8 mouse cellular contexts compared by ENCODE assay signal in genomic region chr6:87812656-87813055, GRCm38 (mm10). TPM values are rescaled to one million over a fixed set of nuclear protein-coding genes. Genes with fewer than 3 reads are reported as not detected.
A peak's percentile ranks its signal among the peaks of the same experiment; 100 is the strongest.
DNase-seq lines count a peak whose midpoint lies in the region; ATAC-seq and TF ChIP-seq lines count a peak whose summit lies in the region.

No protein-coding gene starts in this region.

- TF ChIP-seq POLR2A in testis, adult 2 months (IDR thresholded peaks at IDR 0.05; ENCODE audit: control insufficient read depth, low read depth, low read length) = no peak

- H3K9ac ChIP-seq in heart, embryonic 15.5 days = peak overlapping the region; percentile 75; the same call in 1 of the 2 replicates
- H3K9ac ChIP-seq in liver, embryonic 13.5 days = peak overlapping the region; percentile 99

- H3K27me3 ChIP-seq in heart, embryonic 15.5 days = no peaks in the 10 kb centered on the region
- no peaks in the 10 kb centered on the region for H3K27me3 ChIP-seq in testis, adult 2 months (ENCODE audit: control insufficient read depth, insufficient read depth, low read length)
- no peaks in the 10 kb centered on the region for H3K27me3 ChIP-seq in liver, embryonic 13.5 days

- H3K9me3 ChIP-seq in heart, embryonic 15.5 days (replicated peaks) = no peaks in the 10 kb centered on the region
- no peaks in the 10 kb centered on the region for H3K9me3 ChIP-seq in liver, embryonic 13.5 days (replicated peaks)

- H3K4me3 ChIP-seq in heart, embryonic 15.5 days = peak overlapping the region; percentile 77
- H3K4me3 ChIP-seq in testis, adult 2 months (ENCODE audit: control insufficient read depth, low read depth, low read length) = peak overlapping the region; percentile 91; the same call in 1 of the 2 replicates
- peak overlapping the region; percentile 94 for H3K4me3 ChIP-seq in liver, embryonic 13.5 days (replicated peaks)

- H3K27ac ChIP-seq in heart, embryonic 15.5 days = peak overlapping the region; percentile 76
- H3K27ac ChIP-seq in testis, adult 2 months (ENCODE audit: control insufficient read depth, insufficient read depth, low read depth, low read length) = peak overlapping the region; percentile 80
- peak overlapping the region; percentile 98 for H3K27ac ChIP-seq in liver, embryonic 13.5 days

- H3K4me2 ChIP-seq in heart, embryonic 15.5 days = peak overlapping the region; percentile 80
- peak overlapping the region; percentile 85 for H3K4me2 ChIP-seq in liver, embryonic 13.5 days

- H3K4me1 ChIP-seq in heart, embryonic 15.5 days (replicated peaks) = peaks cover 19% of the 10 kb centered on the region
- peaks cover 12% of the 10 kb centered on the region for H3K4me1 ChIP-seq in testis, adult 2 months (ENCODE audit: control insufficient read depth, insufficient read depth, low read length)
- peaks cover 57% of the 10 kb centered on the region for H3K4me1 ChIP-seq in liver, embryonic 13.5 days (replicated peaks)

- no peak for ATAC-seq in heart, embryonic 15.5 days (replicated peaks; ENCODE audit: insufficient number of reproducible peaks, insufficient read depth, low FRiP score, low read depth)
- ATAC-seq in liver, embryonic 13.5 days (ENCODE audit: low read depth) = no peak

- WGBS in heart, embryonic 15.5 days = 89% methylated on average over 1 of the region's 1 CpGs
- WGBS in liver, embryonic 13.5 days (ENCODE audit: insufficient replicate concordance) = 100% methylated on average over 1 of the region's 1 CpGs

- no peak for TF ChIP-seq CTCF in testis, adult 2 months (IDR thresholded peaks at IDR 0.05; ENCODE audit: control insufficient read depth, insufficient read depth, insufficient replicate concordance, low read depth, low read length)

- intact Hi-C loops in heart, postnatal 14 days (cut with DNase I) = loop anchor here (5.0 kb wide), 1 partner anchor 50 kb away; no protein-coding TSS in a partner anchor

- H3K36me3 ChIP-seq in heart, embryonic 15.5 days = peaks cover 13% of the 10 kb centered on the region
- no peaks in the 10 kb centered on the region for H3K36me3 ChIP-seq in testis, adult 2 months (ENCODE audit: control insufficient read depth, insufficient read depth, low read length)
- H3K36me3 ChIP-seq in liver, embryonic 13.5 days = peaks cover 42% of the 10 kb centered on the region

- DNase-seq in heart, postnatal 14 days = no peak
- no peak for DNase-seq in testis, postnatal 14 days (ENCODE audit: low spot score)
- no peak for DNase-seq in liver, embryonic 13.5 days
- no peak for DNase-seq in adrenal gland, adult 2 months
- no peak for DNase-seq in B cell, adult 2 months
- no peak for DNase-seq in retina, postnatal 1 day

RNA-seq across cellular contexts. Expression of gene Rab43, which starts 0.7 kb away (rescaled TPM):
- 8.2 and 10.2 TPM in 2 replicates for polyA plus RNA-seq in heart, embryonic 15.5 days (2015; fragmentation: Nextera tagmentation; extraction: Ambion mirVana)
- 10 to 100 TPM; 16.7 to 17.4 TPM for total RNA-seq in heart, postnatal 14 days (2021)
- polyA plus RNA-seq in testis, adult 2 months (2012; rRNA removed) = 19.5 and 20.0 TPM in 2 replicates
- 20.6 and 24.1 TPM in 2 replicates for polyA plus RNA-seq in liver, embryonic 13.5 days (2015; fragmentation: Nextera tagmentation; extraction: Ambion mirVana)
- total RNA-seq in adrenal gland, adult 2 months (2021) = 10 to 100 TPM; 28.0 to 28.2 TPM
- 27.6 and 30.6 TPM in 2 replicates for polyA plus RNA-seq in adrenal gland, adult 2 months (2012; rRNA removed)

RNA-seq across cellular contexts. Expression of gene Gm45140, which starts 22.9 kb away (rescaled TPM):
- polyA plus RNA-seq in heart, embryonic 15.5 days (2015; fragmentation: Nextera tagmentation; extraction: Ambion mirVana) = 2.2 TPM in 2 replicates
- total RNA-seq in heart, postnatal 14 days (2021) = 1 to 10 TPM in 1 of 2 experiments, under 1 TPM in 1; 0.55 to 1.5 TPM
- 0.52 and 0.95 TPM in 2 replicates for polyA plus RNA-seq in testis, adult 2 months (2012; rRNA removed)
- polyA plus RNA-seq in liver, embryonic 13.5 days (2015; fragmentation: Nextera tagmentation; extraction: Ambion mirVana) = 3.5 and 5.8 TPM in 2 replicates
- total RNA-seq in adrenal gland, adult 2 months (2021) = 1 to 10 TPM; 2.5 TPM
- polyA plus RNA-seq in adrenal gland, adult 2 months (2012; rRNA removed) = 0.02 and 0.15 TPM in 2 replicates

RNA-seq across cellular contexts. Expression of gene Isy1, which starts 25.9 kb away (rescaled TPM):
- polyA plus RNA-seq in heart, embryonic 15.5 days (2015; fragmentation: Nextera tagmentation; extraction: Ambion mirVana) = 22.9 and 23.5 TPM in 2 replicates
- 10 to 100 TPM; 17.8 TPM for total RNA-seq in heart, postnatal 14 days (2021)
- 6.4 and 6.7 TPM in 2 replicates for polyA plus RNA-seq in testis, adult 2 months (2012; rRNA removed)
- polyA plus RNA-seq in liver, embryonic 13.5 days (2015; fragmentation: Nextera tagmentation; extraction: Ambion mirVana) = 51.5 and 63.6 TPM in 2 replicates
- 10 to 100 TPM; 44.4 to 55.6 TPM for total RNA-seq in adrenal gland, adult 2 months (2021)
- polyA plus RNA-seq in adrenal gland, adult 2 months (2012; rRNA removed) = 3.1 and 3.8 TPM in 2 replicates

RNA-seq across cellular contexts. Expression of gene Gp9, which starts 34.8 kb away (rescaled TPM):
- polyA plus RNA-seq in heart, embryonic 15.5 days (2015; fragmentation: Nextera tagmentation; extraction: Ambion mirVana) = 3.9 and 4.2 TPM in 2 replicates
- 1 to 10 TPM in 1 of 2 experiments, under 1 TPM in 1; 0.33 to 1.0 TPM for total RNA-seq in heart, postnatal 14 days (2021)
- polyA plus RNA-seq in testis, adult 2 months (2012; rRNA removed) = 0.17 TPM in 1 of 2 replicates, not detected in the other
- 32.7 and 35.6 TPM in 2 replicates for polyA plus RNA-seq in liver, embryonic 13.5 days (2015; fragmentation: Nextera tagmentation; extraction: Ambion mirVana)
- total RNA-seq in adrenal gland, adult 2 months (2021) = under 1 TPM in 1 of 2 experiments, not detected in 1; 0.45 TPM
- 0.84 and 1.0 TPM in 2 replicates for polyA plus RNA-seq in adrenal gland, adult 2 months (2012; rRNA removed)

RNA-seq across cellular contexts. Expression of gene Cnbp, which starts 38.2 kb away (rescaled TPM):
- 661 and 702 TPM in 2 replicates for polyA plus RNA-seq in heart, embryonic 15.5 days (2015; fragmentation: Nextera tagmentation; extraction: Ambion mirVana)
- total RNA-seq in heart, postnatal 14 days (2021) = 100 to 1,000 TPM; 279 to 283 TPM
- polyA plus RNA-seq in testis, adult 2 months (2012; rRNA removed) = 111 and 130 TPM in 2 replicates
- 786 and 880 TPM in 2 replicates for polyA plus RNA-seq in liver, embryonic 13.5 days (2015; fragmentation: Nextera tagmentation; extraction: Ambion mirVana)
- total RNA-seq in adrenal gland, adult 2 months (2021) = 100 to 1,000 TPM; 333 to 380 TPM
- 73.9 and 76.1 TPM in 2 replicates for polyA plus RNA-seq in adrenal gland, adult 2 months (2012; rRNA removed)
